Mouse (Mus musculus) heart, embryonic 11.5 days (tissue): ENCODE measurements around the gene Tspan31. TPM values are rescaled to one million over a fixed set of nuclear protein-coding genes. Genes with fewer than 3 reads are reported as not detected.

Experiments
- ATAC-seq: fragments of 200-750 bp; cut with Nextera tagmentation; replicated peaks from 2 replicates; pipeline ENCODE4 v1.8.0; 2017; ENCODE audit warnings: moderate library complexity; ENCODE audit not compliant: insufficient number of reproducible peaks, low FRiP score, low TSS enrichment
- H3K27ac ChIP-seq: fragments of 300-500 bp; sonication (generic); 2 replicates; pipeline ENCODE4 v1.5.1; 2014; ENCODE audit warnings: mild to moderate bottlenecking, low read depth, low read length
- H3K27me3 ChIP-seq: fragments of 300-500 bp; sonication (generic); 2 replicates; pipeline ENCODE4 v1.6.1; 2014; ENCODE audit warnings: mild to moderate bottlenecking, low read length, mixed read lengths; ENCODE audit not compliant: control insufficient read depth, insufficient read depth
- H3K36me3 ChIP-seq: fragments of 300-500 bp; sonication (generic); 2 replicates; pipeline ENCODE4 v1.6.1; 2014; ENCODE audit warnings: mild to moderate bottlenecking, low read length, moderate library complexity, mixed read lengths; ENCODE audit not compliant: control insufficient read depth, insufficient read depth
- H3K4me1 ChIP-seq: fragments of 300-500 bp; sonication (generic); 2 replicates; pipeline ENCODE4 v1.6.1; 2014; ENCODE audit warnings: low read length; ENCODE audit not compliant: control insufficient read depth, insufficient read depth
- H3K4me2 ChIP-seq: fragments of 300-500 bp; sonication (generic); 2 replicates; pipeline ENCODE4 v1.6.1; 2014; ENCODE audit warnings: mild to moderate bottlenecking, moderate library complexity
- H3K4me3 ChIP-seq: fragments of 300-500 bp; sonication (generic); 2 replicates; pipeline ENCODE4 v1.5.1; 2014; ENCODE audit warnings: low read depth, low read length
- H3K9ac ChIP-seq: fragments of 300-500 bp; sonication (generic); 2 replicates; pipeline ENCODE4 v1.6.1; 2014; ENCODE audit warnings: mild to moderate bottlenecking, low read depth, low read length, moderate library complexity
- H3K9me3 ChIP-seq: fragments of 300-500 bp; sonication (generic); replicated peaks from 2 replicates; pipeline ENCODE4 v1.6.1; 2016; ENCODE audit warnings: low read length; ENCODE audit not compliant: control insufficient read depth
- WGBS: fragments of 180-500 bp; shearing (Covaris S2); extraction: QIAGEN DNeasy Blood & Tissue Kit; methylation state at CpG from one replicate; pipeline ENCODE4 v1.1.7; 2014; ENCODE audit not compliant: insufficient replicate concordance; 5-methylcytosine and 5-hydroxymethylcytosine counted together
- polyA plus RNA-seq: library from polyadenylated mRNA; unstranded; fragments of >200 nt; fragmentation: Nextera tagmentation; extraction: Ambion mirVana; gene quantifications from 2 replicates; pipeline ENCODE4 v1.2.1, GENCODE M21; 2014

The Tspan31 gene
- polyA plus RNA-seq, 1 experiment from 2014 or later, result 115 TPM

DNA sequence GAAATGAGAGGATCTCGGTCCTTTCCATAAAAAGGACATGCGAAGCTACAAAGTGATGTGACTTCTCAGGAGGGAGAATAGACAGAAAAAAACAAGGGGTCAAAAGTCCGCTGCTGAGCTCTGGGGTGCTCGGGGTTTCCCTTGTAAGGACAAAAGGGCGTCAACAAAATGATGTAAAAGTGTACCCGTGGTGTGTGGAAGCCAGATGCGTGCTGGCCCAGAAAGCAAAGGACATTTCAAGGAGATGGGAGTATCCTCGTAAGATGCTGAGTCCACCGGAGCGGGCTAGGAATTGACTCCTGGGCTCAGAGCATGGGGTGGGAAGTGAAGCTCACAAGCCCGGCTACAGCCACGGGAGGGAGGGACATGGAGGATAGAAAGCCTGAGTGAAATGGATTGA lies 32.4 kb downstream of the Tspan31 start:
- H3K27me3 ChIP-seq, result peaks cover 8% of the 10 kb centered on the region
- H3K9ac ChIP-seq, result no peak overlapping the region
- no peak overlapping the region for H3K27ac ChIP-seq
- no peak overlapping the region for H3K4me3 ChIP-seq
- no peaks in the 10 kb centered on the region; the same call in 1 of the 2 replicates for H3K4me1 ChIP-seq
- no peak for ATAC-seq
- no peaks in the 10 kb centered on the region for H3K9me3 ChIP-seq
- no peaks in the 10 kb centered on the region for H3K36me3 ChIP-seq
- 70% methylated on average over 12 of the region's 12 CpGs for WGBS
- no peak overlapping the region for H3K4me2 ChIP-seq

GRCm38 (mm10) chr10:127036273-127036672 lies 33.8 kb downstream of the Tspan31 start:
- 75% methylated on average over 12 of the region's 12 CpGs for WGBS
- Histone ChIP-seq H3K9ac (no peak overlapping the region), H3K36me3 (no peaks in the 10 kb centered on the region), H3K4me3 (no peak overlapping the region), H3K4me1 (no peaks in the 10 kb centered on the region), H3K27ac (no peak overlapping the region), H3K9me3 (no peaks in the 10 kb centered on the region), H3K4me2 (no peak overlapping the region), H3K27me3 (peaks cover 8% of the 10 kb centered on the region)
- ATAC-seq, result no peak

GRCm38 (mm10) chr10:127033301-127033741 lies 36.7 kb downstream of the Tspan31 start:
- Histone ChIP-seq H3K4me1 (no peaks in the 10 kb centered on the region), H3K27me3 (no peaks in the 10 kb centered on the region), H3K4me2 (no peak overlapping the region), H3K9me3 (no peaks in the 10 kb centered on the region), H3K4me3 (no peak overlapping the region), H3K9ac (no peak overlapping the region), H3K36me3 (peaks cover 3% of the 10 kb centered on the region), H3K27ac (no peak overlapping the region)
- WGBS, result 79% methylated on average over 8 of the region's 8 CpGs
- ATAC-seq, result no peak

DNA sequence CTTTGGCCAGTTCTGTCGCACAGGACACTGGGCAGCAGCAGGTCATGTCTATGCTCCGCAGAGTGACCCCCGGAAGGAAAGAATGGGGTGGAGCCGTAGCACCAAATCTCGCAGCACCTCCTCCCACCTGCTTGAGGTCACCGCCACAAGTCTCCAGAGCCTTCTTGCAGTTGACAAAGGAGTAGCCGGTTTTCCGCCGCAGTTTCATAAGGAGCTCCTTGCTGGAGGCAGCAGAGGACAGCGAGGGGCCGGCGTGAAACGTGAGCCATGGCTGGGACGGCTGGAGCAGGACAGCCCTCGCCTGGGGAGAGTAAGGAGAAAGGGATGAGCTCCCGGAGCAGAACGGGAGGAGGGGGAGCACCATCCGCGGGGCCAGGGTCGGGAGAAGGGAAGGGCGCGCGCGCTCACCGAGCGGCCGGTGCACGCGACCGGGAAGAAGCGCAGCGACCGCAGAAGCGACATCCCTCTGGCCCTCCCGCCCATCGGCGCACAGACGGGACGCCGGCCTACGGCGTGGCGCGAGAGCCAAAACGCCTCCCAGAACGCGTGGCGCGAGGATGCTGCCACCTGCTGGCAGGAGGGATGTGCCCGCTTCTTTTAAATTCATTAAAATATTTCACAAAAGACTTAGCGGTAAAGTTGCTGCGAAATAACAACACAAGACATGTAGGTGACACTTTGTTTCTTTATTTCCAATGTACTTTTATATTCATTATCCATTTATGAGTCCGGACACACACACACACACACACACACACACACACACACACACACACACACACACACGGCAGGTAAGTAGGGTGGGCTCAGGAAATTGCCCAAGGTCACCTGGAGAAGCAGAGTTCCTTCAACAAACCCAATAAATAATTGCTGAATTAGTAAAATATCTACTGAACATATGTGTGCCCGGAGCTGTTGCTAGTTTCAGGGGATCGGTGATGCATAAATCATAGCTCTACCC lies 39.4 kb downstream of the Tspan31 start, which contains the start of gene Tsfm:
Tsfm (minus strand) TSS at position 505 of the 961 bp plus-strand sequence.
- H3K4me1 ChIP-seq, result no peaks in the 10 kb centered on the region
- H3K4me3 ChIP-seq, result peak within 1 kb of the TSS; percentile 91
- peak within 1 kb of the TSS; percentile 88 for H3K4me2 ChIP-seq
- no peaks in the 10 kb centered on the region for H3K9me3 ChIP-seq
- ATAC-seq, result peak; percentile 82
- H3K27me3 ChIP-seq, result no peaks in the 10 kb centered on the region
- 6% methylated on average over 56 of the region's 56 CpGs for WGBS
- H3K36me3 ChIP-seq, result peaks cover 25% of the 10 kb centered on the region
- peak within 1 kb of the TSS; percentile 96 for H3K9ac ChIP-seq
- peak within 1 kb of the TSS; percentile 86 for H3K27ac ChIP-seq

DNA sequence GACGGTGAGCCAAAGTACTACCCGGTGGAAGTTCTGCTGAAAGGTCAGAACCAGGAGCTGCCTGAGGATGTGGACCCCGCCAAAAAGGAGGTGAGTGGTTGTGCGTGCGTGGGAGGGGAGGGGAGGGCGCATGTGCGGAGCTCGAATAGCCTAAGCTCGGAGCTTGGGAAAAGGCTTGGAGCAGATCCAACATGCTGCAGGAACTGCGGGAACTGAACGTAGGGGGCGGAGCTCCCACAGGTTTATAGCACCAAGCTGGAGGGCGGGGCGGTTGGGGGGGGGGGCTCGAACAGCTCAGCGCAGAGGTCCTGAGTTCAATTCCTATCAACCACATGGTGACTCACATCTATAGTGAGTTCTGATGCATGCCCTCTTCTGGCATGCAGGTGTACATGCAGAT lies 51.6 kb downstream of the Tspan31 start:
- H3K27me3 ChIP-seq, result no peaks in the 10 kb centered on the region
- H3K4me2 ChIP-seq, result no peak overlapping the region
- no peak overlapping the region for H3K4me3 ChIP-seq
- no peak overlapping the region for H3K9ac ChIP-seq
- peaks cover 7% of the 10 kb centered on the region; the same call in 1 of the 2 replicates for H3K36me3 ChIP-seq
- no peaks in the 10 kb centered on the region for H3K4me1 ChIP-seq
- no peak for ATAC-seq
- no peak overlapping the region for H3K27ac ChIP-seq
- no peaks in the 10 kb centered on the region for H3K9me3 ChIP-seq
- WGBS, result 72% methylated on average over 16 of the region's 16 CpGs

Other genes starting within 250 kb of the Tspan31 start
- gene Atp23, start 168.9 kb downstream of the Tspan31 start, polyA plus RNA-seq, result 9.4 and 11.7 TPM in 2 replicates
- 47.3 and 47.6 TPM in 2 replicates for gene Ctdsp2, start 91.5 kb downstream of the Tspan31 start, polyA plus RNA-seq
- 0.13 and 0.34 TPM in 2 replicates for gene Avil, start 69.6 kb downstream of the Tspan31 start, polyA plus RNA-seq
- gene Tsfm, start 39.4 kb downstream of the Tspan31 start, polyA plus RNA-seq, result 91.1 and 97.1 TPM in 2 replicates
- 36.1 and 43.3 TPM in 2 replicates for gene Mettl1, start 28.9 kb downstream of the Tspan31 start, polyA plus RNA-seq
- gene Eef1akmt3, start 28.8 kb downstream of the Tspan31 start, polyA plus RNA-seq, result 0.31 and 0.35 TPM in 2 replicates
- gene Cyp27b1, start 22.0 kb downstream of the Tspan31 start, polyA plus RNA-seq, result 0.11 and 0.13 TPM in 2 replicates
- gene March9, start 10.1 kb downstream of the Tspan31 start, polyA plus RNA-seq, result 0.21 and 0.39 TPM in 2 replicates
- gene Cdk4, start 6.7 kb downstream of the Tspan31 start, polyA plus RNA-seq, result 1,419 and 1,452 TPM in 2 replicates
- gene Agap2, start 5.0 kb upstream of the Tspan31 start, polyA plus RNA-seq, result 0.42 and 0.63 TPM in 2 replicates
- 21.3 and 30.3 TPM in 2 replicates for gene Os9, start 50.9 kb upstream of the Tspan31 start, polyA plus RNA-seq
- 1.6 and 1.8 TPM in 2 replicates for gene B4galnt1, start 95.0 kb upstream of the Tspan31 start, polyA plus RNA-seq
- 8.4 and 11.8 TPM in 2 replicates for gene Slc26a10, start 110.4 kb upstream of the Tspan31 start, polyA plus RNA-seq
- gene Arhgef25, start 119.8 kb upstream of the Tspan31 start, polyA plus RNA-seq, result 17.9 and 18.0 TPM in 2 replicates
- 82.3 and 83.0 TPM in 2 replicates for gene Dtx3, start 125.5 kb upstream of the Tspan31 start, polyA plus RNA-seq
- 20.8 and 21.5 TPM in 2 replicates for gene Pip4k2c, start 141.3 kb upstream of the Tspan31 start, polyA plus RNA-seq
- gene Kif5a, start 193.1 kb upstream of the Tspan31 start, polyA plus RNA-seq, result 1.6 TPM in 2 replicates
- gene Dctn2, start 196.1 kb upstream of the Tspan31 start, polyA plus RNA-seq, result 135 and 136 TPM in 2 replicates
- 13.6 and 15.1 TPM in 2 replicates for gene Mbd6, start 218.8 kb upstream of the Tspan31 start, polyA plus RNA-seq
- 104 and 105 TPM in 2 replicates for gene Mars, start 241.5 kb upstream of the Tspan31 start, polyA plus RNA-seq